Mouse (Mus musculus): ENCODE data around the gene Nphp4.

Gene Nphp4

DNA sequence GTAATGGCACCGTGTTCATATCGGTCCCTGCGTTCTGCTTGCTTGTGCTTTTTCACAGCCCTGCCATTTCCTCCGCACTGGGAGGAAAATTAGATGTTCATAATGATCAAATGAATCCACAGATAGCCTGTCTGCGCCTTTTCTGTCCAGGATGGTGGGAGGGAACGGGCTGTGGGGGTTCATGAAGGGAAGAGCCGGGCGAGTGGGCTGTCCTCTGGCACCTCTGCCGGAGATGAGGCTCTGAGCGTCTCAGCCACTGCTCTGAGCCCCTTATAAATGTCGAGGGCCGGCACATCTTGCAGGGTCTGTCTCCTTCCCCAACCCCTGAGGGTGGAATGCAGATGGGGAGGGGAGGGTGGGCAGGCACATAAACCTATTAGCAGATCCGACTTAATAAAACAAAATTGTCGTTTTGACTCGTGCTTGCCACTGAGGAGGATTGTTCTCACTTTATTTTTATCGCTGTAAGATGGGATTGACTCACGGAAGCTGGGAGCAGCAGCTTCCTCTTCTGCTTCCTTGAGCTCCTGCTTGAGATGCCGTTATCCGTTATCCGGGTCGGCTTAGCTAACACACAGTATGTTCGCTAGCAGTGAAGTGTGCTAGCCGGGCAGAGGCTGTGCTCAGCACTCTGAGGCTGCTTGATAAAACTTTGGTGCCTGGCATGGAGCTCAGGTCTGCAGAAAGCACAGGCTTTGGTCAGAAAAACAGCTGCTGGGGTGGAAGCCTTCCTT lies 92.3 kb downstream of the Nphp4 start:
- no peak for DNase-seq

DNA sequence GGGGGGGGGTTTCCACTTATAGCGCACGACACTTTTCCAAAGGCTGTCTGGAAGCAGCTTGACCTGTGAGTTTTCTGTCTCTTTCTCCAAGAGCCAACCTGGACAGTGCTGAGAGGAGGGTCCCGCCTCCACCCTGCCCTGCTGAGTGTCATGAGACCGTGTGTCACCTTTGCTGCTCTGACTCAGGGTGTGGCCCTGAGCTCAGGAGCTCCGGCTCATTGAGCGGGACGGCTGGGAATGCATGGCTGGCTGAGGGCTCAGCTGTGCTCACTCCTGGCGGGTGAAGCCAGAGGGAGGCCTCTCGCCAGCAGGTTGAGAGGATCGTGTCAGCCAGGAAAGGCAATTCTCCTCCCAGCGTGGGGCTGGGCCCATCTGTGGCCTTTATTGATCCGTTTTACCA lies 97.8 kb downstream of the Nphp4 start:
- no peak for DNase-seq

DNA sequence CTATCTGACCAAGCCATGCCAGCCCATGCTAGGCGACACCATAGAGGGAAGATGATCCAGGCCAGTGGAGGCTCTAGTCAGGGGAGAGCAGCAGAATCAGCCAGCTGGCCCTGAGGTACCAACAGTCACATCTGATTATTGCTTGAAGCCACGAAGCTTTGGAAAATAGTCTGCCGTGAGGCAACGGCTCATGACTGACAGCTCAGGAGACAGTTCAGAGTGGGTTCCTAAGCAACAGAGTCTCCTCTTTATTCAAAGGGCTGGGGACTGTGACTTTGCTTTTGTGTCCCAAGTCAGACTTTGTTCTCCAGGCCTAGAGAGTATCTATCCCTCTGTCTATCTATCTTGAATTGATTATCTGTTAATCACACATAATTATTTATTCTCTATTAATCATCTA lies 100.3 kb downstream of the Nphp4 start:
- no peak for DNase-seq

DNA sequence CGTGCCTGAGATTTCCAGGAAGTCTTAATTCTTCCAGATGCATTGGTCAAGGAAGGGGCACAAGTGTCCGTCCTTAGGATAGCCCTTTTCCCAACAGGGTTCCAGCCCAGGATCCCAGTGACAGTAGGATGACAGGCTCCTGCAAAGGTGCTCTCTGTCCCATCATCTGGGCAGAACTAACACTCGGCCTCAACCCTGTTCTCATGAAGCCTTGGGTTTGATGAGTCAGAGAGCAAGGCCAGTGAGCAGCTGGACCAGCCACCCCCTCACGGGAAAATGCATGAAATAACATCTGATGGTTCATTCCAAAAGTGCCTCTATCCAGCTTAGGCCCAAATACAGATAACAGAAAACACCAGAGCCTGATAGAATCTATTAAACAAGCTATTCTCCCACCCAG lies 103.5 kb downstream of the Nphp4 start:
- no peak for DNase-seq

DNA sequence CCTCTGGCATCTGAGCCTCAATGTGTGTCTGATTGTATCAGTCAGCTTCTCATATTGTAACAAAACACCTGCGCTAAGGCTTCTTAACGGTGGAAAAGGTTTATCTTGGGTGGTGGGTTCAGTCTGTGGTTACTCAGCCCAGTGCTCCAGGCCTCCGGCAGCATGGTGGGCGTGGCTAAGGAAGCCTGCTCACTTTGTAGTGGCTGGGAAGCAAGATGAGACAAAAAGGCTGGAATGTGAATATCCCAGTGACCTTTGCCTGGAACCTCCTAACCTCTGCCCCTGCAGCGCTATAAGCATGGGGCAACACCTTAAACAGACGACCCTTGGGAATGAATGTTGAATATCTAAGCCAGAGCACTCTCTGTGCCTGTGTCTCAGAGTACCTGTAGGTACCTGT lies 105.7 kb downstream of the Nphp4 start:
- DNase-seq = no peak

DNA sequence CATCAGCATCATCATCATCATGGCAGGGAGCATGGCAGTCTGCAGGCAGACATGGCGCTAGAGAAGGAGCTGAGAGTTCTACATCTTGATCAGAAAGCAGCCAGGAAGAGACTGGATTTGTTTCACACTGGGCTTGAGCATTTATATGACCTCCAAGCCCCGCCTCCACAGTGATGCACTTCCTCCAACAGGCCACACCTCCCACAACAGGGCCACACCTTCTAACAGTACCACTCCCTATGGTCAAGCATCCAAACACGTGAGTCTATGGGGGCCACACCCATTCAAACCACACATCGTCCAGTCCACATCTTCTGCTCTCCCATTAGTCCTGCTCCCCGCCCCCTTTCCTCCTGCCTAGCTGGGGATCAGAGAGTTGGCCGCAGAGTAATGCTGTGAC lies 107.1 kb downstream of the Nphp4 start:
- no peak for DNase-seq

DNA sequence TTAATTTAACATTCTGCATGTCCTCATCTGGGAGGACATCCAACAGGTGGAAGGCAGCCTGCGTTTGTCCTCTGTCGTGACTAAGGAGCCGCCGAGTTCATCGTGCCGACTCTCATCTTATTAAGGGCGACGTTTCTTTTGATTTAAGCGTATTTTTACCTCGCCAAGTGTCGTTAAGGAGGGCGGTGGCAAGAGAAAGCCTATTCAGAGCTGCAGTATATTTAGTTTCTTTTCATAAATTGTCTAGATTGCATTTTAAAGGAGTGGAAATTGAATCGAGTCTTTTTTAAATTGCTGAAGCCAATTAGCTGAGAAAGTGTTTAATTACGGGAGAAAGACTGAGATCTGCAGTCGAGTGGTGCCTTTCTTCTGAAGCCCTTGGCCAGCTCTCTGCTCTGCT lies 109.0 kb downstream of the Nphp4 start:
- DNase-seq = no peak

DNA sequence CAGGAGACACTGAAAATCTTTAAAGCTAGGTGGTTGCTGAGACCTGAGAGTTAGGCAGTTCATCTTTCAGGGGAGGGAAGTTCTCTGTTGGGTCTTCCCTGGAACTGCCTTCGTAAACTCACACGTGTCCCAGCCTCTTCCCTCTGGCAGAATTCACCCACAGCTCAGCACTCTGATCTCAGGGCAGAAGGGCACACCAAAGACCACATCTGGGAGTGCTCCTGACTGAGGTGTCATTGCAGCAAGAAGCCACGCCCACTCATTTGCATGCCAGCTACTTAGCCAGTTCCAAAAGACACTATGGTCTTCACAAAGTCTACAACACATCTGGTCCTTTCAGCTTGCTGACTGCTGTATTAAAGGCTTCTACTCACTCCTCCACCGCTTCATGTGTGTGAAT lies 109.7 kb downstream of the Nphp4 start:
- no peak for DNase-seq

DNA sequence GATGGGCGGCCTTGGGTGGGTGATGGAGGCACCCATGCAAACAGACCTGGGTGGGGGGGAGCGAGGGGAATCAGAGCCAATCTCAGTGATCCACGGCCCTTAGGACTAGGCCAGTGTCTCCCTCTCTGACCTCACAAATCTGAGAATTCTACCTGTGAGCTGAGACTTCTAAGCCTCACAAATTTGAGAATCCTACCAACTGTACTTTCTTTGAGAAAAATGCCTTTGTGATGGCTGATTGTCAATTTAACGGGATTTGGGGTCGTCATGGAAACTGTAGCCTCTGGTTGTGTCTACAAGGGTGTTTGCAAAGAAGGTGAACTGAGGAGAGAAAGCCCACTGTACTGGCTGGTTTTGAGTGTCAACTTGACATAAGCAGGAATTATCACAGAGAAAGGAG lies 127.8 kb downstream of the Nphp4 start:
- DNase-seq = no peak

DNA sequence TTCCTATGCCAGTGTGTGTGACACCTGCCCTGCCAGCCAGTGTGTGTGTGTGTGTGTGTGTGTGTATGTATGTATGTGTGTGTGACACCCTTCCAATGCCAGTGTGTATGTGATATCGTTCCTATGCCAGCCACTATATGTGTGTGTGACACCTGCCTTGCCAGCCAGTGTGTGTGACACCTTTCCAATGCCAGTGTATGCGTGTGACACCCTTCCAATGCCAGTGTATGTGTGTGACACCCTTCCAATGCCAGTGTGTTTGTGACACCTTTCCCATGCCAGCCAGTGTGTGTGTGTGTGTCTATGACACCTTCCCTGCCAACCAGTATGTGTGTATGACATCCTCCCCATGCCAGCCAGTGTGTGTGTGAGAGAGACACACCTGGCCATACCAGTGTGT lies 132.7 kb downstream of the Nphp4 start:
- DNase-seq = no peak

DNA sequence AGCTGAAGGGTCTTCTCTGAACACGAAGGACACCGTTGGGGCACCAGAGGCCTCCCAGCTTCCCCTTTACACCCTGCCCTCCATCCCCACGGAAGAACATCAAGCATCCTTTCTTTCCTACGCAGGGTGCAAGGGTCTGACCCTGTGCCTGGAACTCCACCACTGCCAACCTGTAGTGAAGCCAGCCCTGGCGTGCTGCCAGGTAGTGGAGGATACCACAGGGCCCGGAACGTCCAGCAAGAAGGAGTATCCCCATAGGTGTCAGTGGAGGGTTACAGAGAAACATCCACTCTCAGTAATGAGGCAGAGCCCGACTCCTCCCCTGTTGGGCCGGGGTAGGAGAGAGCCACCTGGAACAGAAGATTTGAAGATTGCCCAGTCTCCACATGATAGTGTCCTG lies 133.5 kb downstream of the Nphp4 start:
- DNase-seq = peak in 1 of 2 experiments; percentile 6

Measured in cerebellum, postnatal 36 days (tissue).